Mouse (Mus musculus) heart, adult 2 months (tissue): Measurements from ENCODE around the gene Ttll13. TPM values are rescaled to one million over a fixed set of nuclear protein-coding genes. Genes with fewer than 3 reads are reported as not detected.

ENCODE experiments used
- DNase-seq, 2 experiments: peaks; one replicate each; pipeline ENCODE4 v3.0.0; 2021
- H3K27ac ChIP-seq: fragments of 200-600 bp; 2 replicates; pipeline ENCODE4 v1.8.1; 2022
- H3K27me3 ChIP-seq: fragments of 200-500 bp; 2 replicates; pipeline ENCODE4 v1.6.1; 2012; ENCODE audit warnings: mild to moderate bottlenecking, low read length, inconsistent platforms, mixed read lengths; ENCODE audit not compliant: control insufficient read depth, insufficient read depth
- H3K36me3 ChIP-seq: fragments of 200-500 bp; 2 replicates; pipeline ENCODE4 v1.6.1; 2012; ENCODE audit warnings: low read length, inconsistent platforms; ENCODE audit not compliant: control insufficient read depth, insufficient read depth
- H3K4me1 ChIP-seq: fragments of 200-500 bp; 2 replicates; pipeline ENCODE4 v1.6.1; 2011; ENCODE audit warnings: low read length; ENCODE audit not compliant: control insufficient read depth, insufficient read depth
- H3K4me3 ChIP-seq: fragments of 200-600 bp; 2 replicates; pipeline ENCODE4 v1.8.1; 2022
- H3K79me2 ChIP-seq: fragments of 200-500 bp; replicated peaks from 2 replicates; pipeline ENCODE4 v1.6.1; 2012; ENCODE audit warnings: mild to moderate bottlenecking, inconsistent platforms, low read length, moderate library complexity, mixed read lengths; ENCODE audit not compliant: control insufficient read depth, insufficient read depth
- H3K9ac ChIP-seq: fragments of 200-500 bp; 2 replicates; pipeline ENCODE4 v1.6.1; 2012; ENCODE audit warnings: low read depth, mild to moderate bottlenecking, control low read depth, inconsistent platforms, low read length, mixed read lengths
- CTCF ChIP-seq: fragments of 200-600 bp; IDR thresholded peaks from 2 replicates; pipeline ENCODE4 v1.8.1; 2022; ENCODE audit warnings: antibody characterized with exemption, mild to moderate bottlenecking, moderate library complexity
- EP300 ChIP-seq: fragments of 200-500 bp; IDR thresholded peaks from 2 replicates; pipeline ENCODE4 v1.6.1; 2011; ENCODE audit warnings: low read depth, low read length, control low read depth; ENCODE audit not compliant: insufficient read depth
- POLR2A ChIP-seq: fragments of 200-500 bp; IDR thresholded peaks from 2 replicates; pipeline ENCODE4 v1.6.1; 2011; ENCODE audit warnings: mild to moderate bottlenecking, low read depth, low read length, control low read depth; ENCODE audit not compliant: insufficient read depth
- WGBS: fragments of 180-500 bp; shearing (Covaris S2); methylation state at CpG from one replicate; pipeline ENCODE4 v1.1.7; 2018; 5-methylcytosine and 5-hydroxymethylcytosine counted together
- intact Hi-C: fragments of 180-260 bp; cut with DNase I; formaldehyde crosslinking; loops from one replicate; pipeline ENCODE4 v1.15.1; 2025
- polyA plus RNA-seq: library from polyadenylated mRNA; depleted of rRNA; stranded (reverse); fragments of >200 nt; gene quantifications from 2 replicates; pipeline ENCODE4 v1.2.3, GENCODE M21; 2012
- total RNA-seq, 2 experiments: library from RNA; stranded (reverse); gene quantifications; 2 replicates each; pipeline ENCODE4 v1.2.3; 2021

The Ttll13 gene
- total and polyA plus RNA-seq, 3 experiments = 0.20 to 0.39 (median 0.23) TPM

- no peak for TF ChIP-seq CTCF
- no peak for TF ChIP-seq POLR2A
- no peak for TF ChIP-seq EP300
- Histone ChIP-seq H3K79me2 (no peaks in the 10 kb centered on the region), H3K4me1 (peaks cover 13% of the 10 kb centered on the region), H3K27ac (no peak overlapping the region), H3K36me3 (no peaks in the 10 kb centered on the region), H3K27me3 (no peaks in the 10 kb centered on the region), H3K4me3 (no peak overlapping the region), H3K9ac (no peak overlapping the region)
- DNase-seq = no peak
- 81% methylated on average over 4 of the region's 4 CpGs for WGBS
- intact Hi-C loops = no loop called here
Observed at GRCm38 (mm10) chr7:80204362-80204761, 41.8 kb upstream of the Ttll13 start.

GRCm38 (mm10) chr7:80204961-80205360 lies 41.2 kb upstream of the Ttll13 start:
- Histone ChIP-seq H3K9ac (no peak overlapping the region), H3K27ac (no peak overlapping the region), H3K36me3 (no peaks in the 10 kb centered on the region), H3K27me3 (no peaks in the 10 kb centered on the region), H3K4me1 (peaks cover 13% of the 10 kb centered on the region), H3K79me2 (no peaks in the 10 kb centered on the region), H3K4me3 (no peak overlapping the region)
- TF ChIP-seq POLR2A = no peak
- TF ChIP-seq CTCF = no peak
- no peak for TF ChIP-seq EP300
- intact Hi-C loops = no loop called here
- DNase-seq = no peak
- 90% methylated on average over 7 of the region's 7 CpGs for WGBS

- WGBS = 85% methylated on average over 12 of the region's 12 CpGs
- no peak for TF ChIP-seq POLR2A
- TF ChIP-seq CTCF = no peak
- no peak for TF ChIP-seq EP300
- Histone ChIP-seq H3K79me2 (no peaks in the 10 kb centered on the region), H3K36me3 (no peaks in the 10 kb centered on the region), H3K9ac (no peak overlapping the region), H3K4me1 (peaks cover 13% of the 10 kb centered on the region), H3K4me3 (no peak overlapping the region), H3K27me3 (no peaks in the 10 kb centered on the region), H3K27ac (no peak overlapping the region)
- intact Hi-C loops = no loop called here
- DNase-seq = no peak
Observed at GRCm38 (mm10) chr7:80205705-80206589, 40.2 kb upstream of the Ttll13 start.

GRCm38 (mm10) chr7:80207314-80207731 lies 38.9 kb upstream of the Ttll13 start:
- TF ChIP-seq EP300 = no peak
- no peak for TF ChIP-seq POLR2A
- TF ChIP-seq CTCF = no peak
- no peak overlapping the region for H3K27ac ChIP-seq
- no peak for DNase-seq
- intact Hi-C loops = no loop called here
- WGBS = 64% methylated on average over 3 of the region's 3 CpGs
- no peak overlapping the region for H3K4me3 ChIP-seq
- H3K36me3 ChIP-seq = no peaks in the 10 kb centered on the region
- peaks cover 10% of the 10 kb centered on the region for H3K4me1 ChIP-seq
- H3K79me2 ChIP-seq = no peaks in the 10 kb centered on the region
- H3K9ac ChIP-seq = no peak overlapping the region
- no peaks in the 10 kb centered on the region for H3K27me3 ChIP-seq

GRCm38 (mm10) chr7:80208026-80208642 lies 38.0 kb upstream of the Ttll13 start:
- Histone ChIP-seq H3K27me3 (no peaks in the 10 kb centered on the region), H3K27ac (no peak overlapping the region), H3K4me3 (no peak overlapping the region), H3K9ac (no peak overlapping the region), H3K79me2 (no peaks in the 10 kb centered on the region), H3K4me1 (peaks cover 7% of the 10 kb centered on the region), H3K36me3 (no peaks in the 10 kb centered on the region)
- 58% methylated on average over 18 of the region's 18 CpGs for WGBS
- TF ChIP-seq POLR2A = no peak
- TF ChIP-seq EP300 = no peak
- intact Hi-C loops = no loop called here
- DNase-seq = no peak

- H3K4me1 ChIP-seq = peaks cover 7% of the 10 kb centered on the region
- DNase-seq = peak; percentile 50 to 65
Observed at GRCm38 (mm10) chr7:80208738-80209430, 37.3 kb upstream of the Ttll13 start.

More at GRCm38 (mm10) chr7:80208738-80209430, 37.3 kb upstream of the Ttll13 start:
- H3K27me3 ChIP-seq = no peaks in the 10 kb centered on the region
- TF ChIP-seq CTCF = no peak
- no peak for TF ChIP-seq POLR2A
- no peak for TF ChIP-seq EP300
- no peaks in the 10 kb centered on the region for H3K79me2 ChIP-seq
- peak overlapping the region; percentile 16; the same call in 1 of the 2 replicates for H3K9ac ChIP-seq
- intact Hi-C loops = no loop called here
- H3K27ac ChIP-seq = no peak overlapping the region
- H3K4me3 ChIP-seq = no peak overlapping the region
- WGBS = 29% methylated on average over 10 of the region's 10 CpGs
- H3K36me3 ChIP-seq = no peaks in the 10 kb centered on the region
